Mouse (Mus musculus) gastrocnemius, adult 2 months (tissue): Measurements from ENCODE around the gene Dab1. TPM values are rescaled to one million over a fixed set of nuclear protein-coding genes. Genes with fewer than 3 reads are reported as not detected.

ENCODE experiments used
- DNase-seq: peaks from one replicate; pipeline ENCODE4 v3.0.0; 2022
- H3K27ac ChIP-seq: fragments of 200-600 bp; 2 replicates; pipeline ENCODE4 v1.8.1; 2022; ENCODE audit warnings: mild to moderate bottlenecking
- H3K4me3 ChIP-seq: fragments of 200-600 bp; 2 replicates; pipeline ENCODE4 v1.8.1; 2022; ENCODE audit warnings: mild to moderate bottlenecking, moderate library complexity
- CTCF ChIP-seq: fragments of 200-600 bp; IDR thresholded peaks from 2 replicates; pipeline ENCODE4 v1.8.1; 2022; ENCODE audit warnings: antibody characterized with exemption, mild to moderate bottlenecking, moderate library complexity
- intact Hi-C: fragments of 180-260 bp; cut with DNase I; formaldehyde crosslinking; loops from one replicate; pipeline ENCODE4 v1.15.1; 2025
- total RNA-seq, 2 experiments: library from RNA; stranded (reverse); gene quantifications; 2 replicates each; pipeline ENCODE4 v1.2.3; 2021

Gene Dab1
- total RNA-seq, 2 experiments from 2014 or later: 0.05 to 0.25 TPM

DNA sequence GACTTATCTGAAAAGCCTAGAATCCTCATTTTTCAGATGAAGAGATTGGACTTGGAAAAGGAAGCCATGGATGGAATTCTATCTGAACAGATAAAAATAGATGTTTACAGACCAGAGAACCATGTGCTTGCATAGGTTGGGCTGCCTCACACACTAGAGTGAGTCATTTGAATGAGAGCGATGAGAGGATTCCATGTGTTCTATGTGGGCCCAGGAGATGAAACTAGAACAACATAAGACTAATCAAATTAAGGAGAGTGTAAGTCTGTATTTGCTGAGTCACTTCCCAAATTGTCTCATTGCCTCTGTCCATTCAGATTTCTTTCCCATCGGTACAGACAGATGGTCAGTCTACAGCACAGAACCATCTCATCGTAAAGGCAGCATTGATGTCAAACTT lies 270.0 kb downstream of the Dab1 start:
- no peak overlapping the region for H3K4me3 ChIP-seq
- DNase-seq: no peak
- intact Hi-C loops: no loop called here
- TF ChIP-seq CTCF: no peak
- no peak overlapping the region for H3K27ac ChIP-seq

DNA sequence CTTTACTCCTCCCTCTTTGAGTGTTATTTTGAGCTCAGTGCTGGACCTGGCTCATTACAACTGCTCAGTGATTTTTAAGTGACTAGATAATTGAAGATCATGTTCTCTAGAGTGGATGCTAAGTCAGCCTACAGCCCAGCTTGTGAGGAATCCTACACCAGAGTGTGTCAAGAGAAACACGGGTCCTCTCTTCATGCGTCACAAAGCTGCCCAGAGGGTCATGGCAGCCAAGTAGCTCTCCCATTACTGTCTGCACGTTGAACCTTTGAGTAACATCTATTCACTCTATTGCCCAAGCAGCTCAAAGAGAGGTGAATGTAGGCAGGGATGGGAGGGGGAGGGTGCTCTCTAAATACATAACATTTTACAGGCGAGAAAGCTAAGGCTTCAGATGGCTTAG lies 277.6 kb downstream of the Dab1 start:
- H3K27ac ChIP-seq: no peak overlapping the region
- DNase-seq: no peak
- no peak overlapping the region for H3K4me3 ChIP-seq
- no peak for TF ChIP-seq CTCF
- intact Hi-C loops: no loop called here

DNA sequence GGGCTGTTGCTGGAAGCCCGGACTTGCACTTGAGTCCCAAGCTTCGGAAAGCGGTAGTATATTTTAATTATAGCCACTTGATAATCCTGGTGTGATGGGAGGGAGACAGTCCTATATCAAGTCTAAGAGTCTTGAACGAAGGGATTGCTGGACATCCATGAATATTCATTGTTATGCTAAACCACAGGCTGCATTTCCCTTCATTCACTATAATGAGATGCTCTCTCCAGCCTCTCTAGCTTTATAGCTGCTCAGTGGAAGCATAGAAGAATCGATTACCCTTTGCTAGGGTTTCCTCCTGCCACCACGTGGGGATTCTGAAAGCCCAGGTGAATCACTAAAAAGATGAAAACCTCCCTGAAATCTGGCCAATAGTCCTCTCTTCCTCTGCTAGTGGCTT lies 278.5 kb downstream of the Dab1 start:
- intact Hi-C loops: no loop called here
- no peak for TF ChIP-seq CTCF
- no peak for DNase-seq
- Histone ChIP-seq H3K27ac (no peak overlapping the region), H3K4me3 (no peak overlapping the region)

DNA sequence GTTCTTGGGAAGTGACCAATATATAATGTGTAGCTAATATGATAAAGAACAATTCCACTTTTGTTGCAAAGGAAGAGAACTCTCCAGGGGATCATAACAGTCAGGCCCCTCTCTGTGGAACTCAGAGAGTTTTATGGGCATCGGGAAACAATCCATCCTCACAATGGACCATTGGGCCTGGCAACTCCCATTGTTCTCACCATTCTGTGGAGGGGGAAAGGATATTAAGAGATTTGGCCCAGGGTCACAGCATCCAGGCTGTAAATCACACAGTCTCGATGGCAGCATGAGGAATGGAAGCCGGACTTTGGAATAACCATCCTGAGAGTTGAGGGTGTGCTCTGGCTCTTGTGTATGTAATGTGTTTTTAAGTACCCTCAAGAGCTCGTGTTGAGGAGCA lies 292.3 kb downstream of the Dab1 start:
- H3K4me3 ChIP-seq: no peak overlapping the region
- no peak overlapping the region for H3K27ac ChIP-seq
- intact Hi-C loops: no loop called here
- DNase-seq: no peak
- no peak for TF ChIP-seq CTCF

DNA sequence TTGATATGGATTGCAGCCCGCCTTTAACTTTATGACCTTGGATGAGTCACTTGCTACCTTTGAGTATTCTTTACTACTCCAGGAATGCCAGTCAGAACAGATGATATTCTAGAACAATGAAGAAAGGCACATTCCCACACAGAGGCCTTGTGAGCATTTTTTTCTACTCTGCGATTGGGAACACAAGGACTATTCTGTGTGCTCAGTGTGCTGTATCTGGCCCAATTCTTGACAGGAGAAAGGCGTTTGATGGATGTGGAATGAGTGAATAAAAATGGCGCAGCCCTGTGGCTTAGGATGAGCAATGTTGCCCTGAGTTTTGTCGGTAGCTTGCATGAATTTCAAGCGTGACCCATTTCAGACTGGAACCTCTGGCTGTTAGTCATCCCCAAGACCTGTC lies 292.9 kb downstream of the Dab1 start:
- H3K4me3 ChIP-seq: no peak overlapping the region
- intact Hi-C loops: no loop called here
- H3K27ac ChIP-seq: no peak overlapping the region
- no peak for TF ChIP-seq CTCF
- no peak for DNase-seq

DNA sequence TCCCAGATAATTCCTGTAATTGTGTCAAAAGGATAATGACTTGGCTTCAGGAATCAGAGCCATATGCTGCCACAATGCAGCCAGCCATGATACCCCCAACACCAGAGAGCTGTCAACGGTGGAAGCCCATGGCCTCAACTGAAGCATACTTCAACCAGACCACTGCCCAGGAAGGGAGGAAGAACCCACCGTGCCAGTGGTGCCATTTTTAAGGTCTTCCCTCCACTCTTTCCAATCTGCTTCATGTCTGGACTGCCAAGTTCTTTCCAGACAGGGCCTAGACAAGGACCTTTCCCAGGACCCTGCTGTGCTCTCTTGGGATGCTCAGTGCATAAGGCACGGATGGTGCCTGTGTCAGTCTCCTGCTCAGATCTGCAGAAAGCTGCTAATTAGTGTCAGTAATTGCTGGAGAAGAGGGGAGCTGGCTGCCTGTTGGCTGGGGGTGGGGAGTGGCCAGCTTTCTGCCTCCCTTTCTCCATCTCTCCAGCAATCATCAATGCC lies 303.3 kb downstream of the Dab1 start:
- no peak for TF ChIP-seq CTCF
- Histone ChIP-seq H3K27ac (no peak overlapping the region), H3K4me3 (no peak overlapping the region)
- no peak for DNase-seq
- intact Hi-C loops: no loop called here

DNA sequence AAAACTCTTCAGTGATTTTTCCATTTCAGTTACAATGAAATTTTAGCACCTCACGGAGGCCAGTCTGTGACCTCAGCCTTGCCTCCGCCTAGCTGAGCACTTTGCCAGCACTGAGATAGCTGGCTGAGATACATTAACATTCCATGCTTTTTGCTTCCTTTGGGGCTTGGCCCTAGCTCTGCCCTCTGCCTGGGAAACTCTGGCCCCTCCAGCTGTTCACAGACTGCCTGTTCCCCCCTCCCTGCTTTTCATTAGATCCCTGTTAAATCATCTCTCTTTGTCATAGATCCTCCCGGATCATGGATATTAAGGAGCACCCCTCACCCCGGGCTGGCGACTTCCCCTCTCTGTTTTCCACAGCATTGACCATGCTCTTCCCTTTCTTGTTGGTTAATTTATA lies 307.5 kb downstream of the Dab1 start:
- Histone ChIP-seq H3K27ac (no peak overlapping the region), H3K4me3 (no peak overlapping the region)
- DNase-seq: no peak
- no peak for TF ChIP-seq CTCF
- intact Hi-C loops: no loop called here

DNA sequence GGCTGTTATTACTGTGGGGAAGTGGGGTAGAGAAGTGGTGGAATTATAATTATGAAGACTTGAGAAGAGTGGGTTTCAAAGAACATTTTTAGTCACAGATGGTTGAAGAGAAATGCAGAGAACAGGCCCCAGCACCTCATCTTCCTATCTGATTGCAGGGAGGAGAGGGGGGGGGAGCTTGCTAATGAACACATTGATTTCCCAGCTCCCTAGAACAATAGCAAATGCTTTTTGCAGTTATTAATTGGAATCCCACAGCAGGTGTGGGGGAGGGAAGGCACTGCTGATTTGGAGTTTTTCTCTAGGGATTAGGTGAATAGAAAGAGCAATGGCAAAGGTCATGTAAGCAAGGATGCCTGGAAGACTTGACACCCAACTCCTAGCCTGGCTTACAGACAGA lies 310.5 kb downstream of the Dab1 start:
- no peak for TF ChIP-seq CTCF
- Histone ChIP-seq H3K4me3 (no peak overlapping the region), H3K27ac (no peak overlapping the region)
- intact Hi-C loops: no loop called here
- DNase-seq: no peak

DNA sequence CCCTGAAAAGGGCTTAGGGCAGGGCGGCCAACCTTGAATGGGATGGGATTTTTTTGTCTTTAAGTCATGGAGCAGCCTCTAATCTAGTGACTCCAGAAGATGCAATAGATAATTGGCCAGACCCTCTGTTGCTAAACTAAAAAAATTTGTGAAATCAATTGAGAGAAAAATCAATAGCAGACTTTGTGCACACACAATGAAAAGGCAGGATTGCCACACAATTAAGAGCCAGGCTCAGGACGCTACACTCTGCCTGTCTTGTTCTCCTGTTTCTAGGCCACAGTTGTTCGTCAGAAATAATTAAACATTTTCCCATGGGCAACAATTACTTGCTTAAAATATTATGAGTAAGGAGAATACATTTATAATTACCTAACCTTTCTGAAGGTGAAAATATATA lies 315.2 kb downstream of the Dab1 start:
- TF ChIP-seq CTCF: no peak
- Histone ChIP-seq H3K27ac (no peak overlapping the region), H3K4me3 (no peak overlapping the region)
- no peak for DNase-seq
- intact Hi-C loops: no loop called here

DNA sequence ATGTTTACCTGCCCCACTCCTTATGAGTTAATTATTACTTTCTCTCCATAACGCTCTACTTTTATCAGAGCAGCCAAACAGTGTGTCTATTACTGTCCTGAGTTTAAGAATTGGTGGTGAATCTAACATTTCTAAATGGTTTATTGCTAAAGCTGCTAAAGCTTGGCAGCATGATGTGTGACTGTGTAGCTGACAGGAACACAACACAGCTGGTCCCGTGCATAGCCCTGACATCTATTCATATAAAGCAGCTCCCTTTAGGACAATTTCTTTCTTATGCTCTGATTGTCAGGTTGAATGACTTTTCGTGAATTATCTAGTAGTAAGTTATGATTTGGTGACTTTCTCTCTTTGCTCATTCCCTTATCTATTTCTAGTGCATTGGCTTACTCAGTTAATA lies 329.1 kb downstream of the Dab1 start:
- no peak for TF ChIP-seq CTCF
- H3K4me3 ChIP-seq: no peak overlapping the region
- no peak overlapping the region for H3K27ac ChIP-seq
- intact Hi-C loops: no loop called here
- no peak for DNase-seq

DNA sequence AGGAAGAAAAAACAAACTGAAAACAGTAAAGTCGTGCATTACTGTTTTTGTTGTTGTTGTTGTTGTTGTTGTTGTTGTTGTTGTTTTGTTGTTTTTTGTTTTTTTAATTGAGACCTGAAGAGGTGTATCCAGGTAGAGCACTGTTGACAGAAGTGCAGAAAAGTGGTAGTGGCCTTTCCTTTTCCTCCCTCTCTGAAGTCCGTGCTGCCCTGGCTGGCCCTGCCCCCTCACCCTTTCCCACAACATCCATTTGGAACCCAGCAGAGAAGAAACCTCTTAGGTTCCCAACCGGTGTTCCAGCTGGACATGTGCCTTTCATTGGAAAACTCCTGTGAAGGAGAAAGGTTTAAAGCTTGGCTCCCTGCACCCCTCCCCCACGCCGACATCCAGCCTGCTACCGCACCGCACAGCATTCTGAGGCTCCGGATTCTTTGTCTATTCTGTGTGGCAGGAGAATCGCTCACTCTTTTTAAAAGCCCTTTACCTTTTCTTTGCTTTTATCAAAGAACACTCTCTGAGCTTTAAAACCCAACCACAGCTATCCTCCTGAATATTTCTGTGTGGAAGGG lies 334.6 kb downstream of the Dab1 start:
- no peak for TF ChIP-seq CTCF
- H3K27ac ChIP-seq: no peak overlapping the region
- intact Hi-C loops: no loop called here
- no peak overlapping the region for H3K4me3 ChIP-seq
- DNase-seq: no peak

DNA sequence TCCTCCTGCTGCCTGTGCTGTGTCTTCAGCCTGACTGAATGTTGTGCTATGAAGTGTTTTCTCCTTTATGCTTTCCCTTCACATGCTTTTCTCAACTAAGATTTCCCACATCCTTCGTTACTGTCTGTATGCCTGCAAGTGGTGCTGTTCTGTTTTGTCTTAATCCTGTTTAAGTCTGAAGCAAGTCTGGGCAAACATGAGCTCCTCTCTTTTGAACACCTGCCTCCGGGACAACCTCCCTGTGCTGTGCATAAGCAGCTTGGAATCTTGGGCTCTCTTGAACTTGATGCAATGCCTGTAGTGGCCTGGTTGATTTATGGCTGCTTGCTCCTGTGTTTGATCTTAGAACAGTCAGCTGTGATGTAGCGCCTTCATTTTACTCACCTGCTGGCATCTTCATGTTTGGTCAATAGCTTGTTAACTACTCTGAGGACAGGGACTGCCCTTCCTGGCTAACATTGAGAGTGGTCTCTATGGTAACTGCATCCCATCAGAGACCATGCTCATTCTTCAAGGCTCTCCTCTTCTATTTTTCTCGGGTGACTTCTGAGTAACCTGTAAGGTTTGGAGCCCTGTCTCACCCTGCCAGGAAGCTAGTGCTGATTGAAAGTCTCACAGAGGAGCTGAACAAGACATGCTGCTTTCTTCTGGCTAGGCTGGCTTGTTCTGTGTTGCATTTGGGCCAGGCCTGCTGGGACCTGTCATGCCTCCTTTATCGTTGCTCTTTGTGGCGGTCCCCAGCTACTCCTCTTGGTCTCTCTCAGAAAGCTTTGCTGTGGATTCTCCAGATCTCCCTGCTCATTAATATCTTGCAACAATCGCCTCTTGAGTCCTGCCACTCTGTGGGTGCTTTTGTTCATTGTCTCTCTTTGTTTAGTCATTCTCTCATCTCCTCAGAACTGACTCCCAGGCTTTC lies 342.2 kb downstream of the Dab1 start:
- no peak overlapping the region for H3K27ac ChIP-seq
- DNase-seq: no peak
- no peak overlapping the region for H3K4me3 ChIP-seq
- intact Hi-C loops: no loop called here
- TF ChIP-seq CTCF: no peak

DNA sequence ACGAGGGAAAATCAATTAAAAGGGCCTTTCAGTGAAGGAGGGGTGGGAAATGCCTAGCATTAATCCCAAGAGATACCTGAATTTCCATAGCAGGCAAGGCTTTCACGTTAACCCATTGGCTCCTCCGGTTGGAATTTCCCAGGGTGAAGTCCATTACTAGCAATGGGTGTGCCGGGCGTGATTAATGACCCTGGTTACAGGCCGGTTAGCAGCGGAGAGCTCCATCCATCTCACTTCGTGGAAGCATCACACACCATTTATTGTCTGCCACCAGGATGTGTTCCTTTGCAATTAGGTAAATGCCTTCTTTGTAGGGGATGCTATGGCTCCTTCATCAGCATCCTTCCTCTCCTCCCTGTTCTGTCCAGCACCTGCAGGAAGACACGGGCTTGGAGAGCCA lies 350.7 kb downstream of the Dab1 start:
- H3K27ac ChIP-seq: no peak overlapping the region
- no peak for TF ChIP-seq CTCF
- DNase-seq: no peak
- intact Hi-C loops: no loop called here
- no peak overlapping the region for H3K4me3 ChIP-seq

DNA sequence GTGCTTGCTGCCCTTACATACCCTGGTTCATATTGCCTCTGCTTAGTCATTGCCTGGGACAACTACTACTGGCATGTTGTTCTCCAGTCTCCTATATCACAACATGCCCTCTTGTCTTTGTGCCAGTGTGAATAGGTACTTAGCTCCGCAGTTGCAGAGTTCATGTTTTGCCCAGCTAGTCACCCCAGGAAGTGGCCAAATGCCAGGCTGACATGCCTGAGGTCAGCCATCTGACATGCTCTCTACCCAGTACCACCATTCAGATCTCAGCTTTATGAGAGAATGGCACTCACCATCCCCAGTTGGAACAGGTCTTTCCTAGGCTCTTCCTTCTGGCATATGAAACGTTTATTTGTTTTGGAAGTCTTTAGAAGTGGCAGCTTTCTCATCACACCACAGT lies 355.4 kb downstream of the Dab1 start:
- DNase-seq: no peak
- Histone ChIP-seq H3K27ac (no peak overlapping the region), H3K4me3 (no peak overlapping the region)
- no peak for TF ChIP-seq CTCF
- intact Hi-C loops: no loop called here
